Mouse (Mus musculus) liver, embryonic 15.5 days (tissue): Measurements from ENCODE around the gene Nrip2. TPM values are rescaled to one million over a fixed set of nuclear protein-coding genes. Genes with fewer than 3 reads are reported as not detected.

Experiments used
- ATAC-seq: fragments of 200-750 bp; cut with Nextera tagmentation; 2 replicates; pipeline ENCODE4 v1.8.0; 2017; ENCODE audit warnings: moderate number of reproducible peaks, mild to moderate bottlenecking, moderate library complexity; ENCODE audit not compliant: insufficient read depth
- H3K27ac ChIP-seq: fragments of 300-500 bp; sonication (generic); replicated peaks from 2 replicates; pipeline ENCODE4 v1.5.1; 2015; ENCODE audit warnings: mild to moderate bottlenecking, inconsistent platforms
- H3K27me3 ChIP-seq: fragments of 300-500 bp; sonication (generic); 2 replicates; pipeline ENCODE4 v1.6.1; 2015; ENCODE audit warnings: mild to moderate bottlenecking, inconsistent platforms
- H3K36me3 ChIP-seq: fragments of 300-500 bp; sonication (generic); replicated peaks from 2 replicates; pipeline ENCODE4 v1.6.1; 2015; ENCODE audit warnings: moderate library complexity, mild to moderate bottlenecking, inconsistent platforms
- H3K4me1 ChIP-seq: fragments of 300-500 bp; sonication (generic); replicated peaks from 2 replicates; pipeline ENCODE4 v1.6.1; 2015; ENCODE audit warnings: inconsistent platforms
- H3K4me2 ChIP-seq: fragments of 300-500 bp; sonication (generic); 2 replicates; pipeline ENCODE4 v1.6.1; 2015; ENCODE audit warnings: moderate library complexity, mild to moderate bottlenecking, inconsistent platforms
- H3K4me3 ChIP-seq: fragments of 300-500 bp; sonication (generic); replicated peaks from 2 replicates; pipeline ENCODE4 v1.5.1; 2015; ENCODE audit warnings: mild to moderate bottlenecking, inconsistent platforms
- H3K9ac ChIP-seq: fragments of 300-500 bp; sonication (generic); 2 replicates; pipeline ENCODE4 v1.6.1; 2015; ENCODE audit warnings: moderate library complexity, mild to moderate bottlenecking, inconsistent platforms
- H3K9me3 ChIP-seq: fragments of 300-500 bp; sonication (generic); replicated peaks from 2 replicates; pipeline ENCODE4 v1.6.1; 2016; ENCODE audit warnings: inconsistent platforms
- WGBS: fragments of 180-500 bp; shearing (Covaris S2); methylation state at CpG from one replicate; pipeline ENCODE4 v1.1.7; 2015; ENCODE audit warnings: mixed read lengths; ENCODE audit not compliant: insufficient replicate concordance; 5-methylcytosine and 5-hydroxymethylcytosine counted together
- polyA plus RNA-seq: library from polyadenylated mRNA; unstranded; fragments of >200 nt; fragmentation: Nextera tagmentation; extraction: Ambion mirVana; gene quantifications from 2 replicates; pipeline ENCODE4 v1.2.1, GENCODE M21; 2015

Nrip2 gene
- polyA plus RNA-seq, 1 experiment from 2014 or later = 2.1 TPM

DNA sequence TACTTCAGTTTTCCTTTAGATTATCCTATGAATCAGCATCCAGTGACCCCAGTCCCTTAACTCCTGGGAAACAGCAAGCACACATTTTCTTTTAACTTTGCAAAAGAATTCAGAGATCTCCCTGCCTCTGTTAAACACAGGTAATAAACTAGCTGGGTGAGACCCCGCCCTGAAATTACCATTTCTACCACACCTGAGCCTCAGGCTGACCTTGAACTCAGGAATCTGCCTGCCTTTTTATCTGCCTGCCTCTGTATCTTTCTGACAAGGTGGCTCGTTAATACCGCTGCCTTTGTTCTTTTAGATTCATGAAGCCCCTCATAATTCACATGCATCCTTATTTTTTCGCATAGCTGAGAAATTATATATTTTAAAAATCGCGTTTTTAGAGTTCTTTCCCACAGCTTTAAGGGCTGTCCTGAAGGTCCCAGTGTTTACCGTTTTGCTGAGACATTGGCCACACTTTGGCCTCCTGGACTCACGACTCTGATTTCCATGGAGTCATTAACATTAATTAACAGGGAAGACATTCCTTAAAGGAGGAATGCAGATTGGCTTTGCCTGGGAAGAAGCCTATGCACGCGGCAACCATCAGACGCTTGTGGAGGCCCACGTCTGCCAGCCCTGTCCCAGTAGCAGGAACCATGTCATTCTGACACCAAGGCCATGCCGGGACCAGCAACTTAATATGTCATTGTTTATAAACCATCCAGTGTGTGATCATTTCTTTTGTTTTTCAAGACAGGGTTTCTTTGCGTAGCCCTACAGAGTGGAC is 61.8 kb downstream of the Nrip2 start:
- H3K4me2 ChIP-seq = no peak overlapping the region
- no peak overlapping the region for H3K4me3 ChIP-seq
- ATAC-seq = no peak
- no peak overlapping the region for H3K27ac ChIP-seq
- no peaks in the 10 kb centered on the region for H3K27me3 ChIP-seq
- no peaks in the 10 kb centered on the region for H3K9me3 ChIP-seq
- H3K9ac ChIP-seq = no peak overlapping the region
- H3K36me3 ChIP-seq = no peaks in the 10 kb centered on the region
- 67% methylated on average over 14 of the region's 14 CpGs for WGBS
- H3K4me1 ChIP-seq = peaks cover 5% of the 10 kb centered on the region

DNA sequence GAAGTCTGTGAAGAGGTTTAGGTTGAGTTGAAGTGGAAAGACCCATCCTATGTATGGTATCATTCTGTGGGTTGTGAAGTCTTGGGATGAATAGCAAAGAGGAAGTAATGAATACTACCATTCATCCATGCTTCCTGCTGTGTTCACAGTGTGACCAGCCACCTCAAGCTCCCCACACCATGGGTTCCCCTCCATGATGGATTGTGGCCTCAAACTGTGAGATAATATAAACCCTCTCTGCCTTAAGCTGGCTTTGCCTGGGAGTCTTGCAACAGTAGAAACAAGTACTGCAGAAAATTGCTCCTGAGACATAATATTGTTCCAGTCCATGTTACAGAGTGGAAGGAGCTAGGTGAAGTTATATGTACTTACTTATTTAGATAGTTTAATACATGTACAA is 62.5 kb downstream of the Nrip2 start:
- H3K27me3 ChIP-seq = no peaks in the 10 kb centered on the region
- H3K9ac ChIP-seq = no peak overlapping the region
- peaks cover 12% of the 10 kb centered on the region for H3K4me1 ChIP-seq
- no peaks in the 10 kb centered on the region for H3K9me3 ChIP-seq
- H3K27ac ChIP-seq = no peak overlapping the region
- ATAC-seq = no peak
- H3K36me3 ChIP-seq = no peaks in the 10 kb centered on the region
- no peak overlapping the region for H3K4me2 ChIP-seq
- H3K4me3 ChIP-seq = no peak overlapping the region

DNA sequence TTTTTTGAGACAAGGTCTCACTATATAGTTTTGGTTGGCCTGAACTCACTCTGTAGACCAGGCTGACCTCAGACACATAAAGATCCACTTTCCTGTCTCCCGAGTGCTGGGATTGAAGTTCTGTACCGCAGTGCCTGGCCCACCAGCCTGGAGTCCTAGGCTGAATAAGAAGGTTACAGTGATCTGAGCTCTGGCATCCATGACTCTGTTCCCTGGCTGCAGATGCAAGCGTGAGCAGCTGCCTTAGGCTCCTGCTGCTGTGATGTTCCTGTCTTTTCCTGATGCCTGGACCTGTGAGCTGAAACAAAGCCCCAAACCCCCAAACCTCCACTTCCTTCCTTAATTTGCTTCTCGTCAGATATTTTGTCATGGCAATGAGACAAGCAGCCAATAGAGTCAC is 65.9 kb downstream of the Nrip2 start:
- Histone ChIP-seq H3K36me3 (no peaks in the 10 kb centered on the region), H3K4me1 (peaks cover 28% of the 10 kb centered on the region), H3K27me3 (no peaks in the 10 kb centered on the region), H3K9ac (no peak overlapping the region), H3K9me3 (no peaks in the 10 kb centered on the region), H3K4me2 (no peak overlapping the region), H3K4me3 (no peak overlapping the region), H3K27ac (no peak overlapping the region)
- no peak for ATAC-seq
- WGBS = 61% methylated on average over 4 of the region's 4 CpGs

Other genes with a start within 250 kb of the Nrip2 start
- gene Tead4, start 98.5 kb upstream of the Nrip2 start, polyA plus RNA-seq = 0.55 and 0.56 TPM in 2 replicates
- 1.5 and 1.7 TPM in 2 replicates for gene Tulp3, start 43.4 kb upstream of the Nrip2 start, polyA plus RNA-seq
- gene Rhno1, start 36.4 kb upstream of the Nrip2 start, polyA plus RNA-seq = 53.4 and 54.9 TPM in 2 replicates
- gene Foxm1, start 36.3 kb upstream of the Nrip2 start, polyA plus RNA-seq = 15.8 and 16.5 TPM in 2 replicates
- gene Tex52, start 23.8 kb upstream of the Nrip2 start, polyA plus RNA-seq = 0.06 TPM in 1 of 2 replicates, not detected in the other
- gene Gm44596, start 23.8 kb upstream of the Nrip2 start, polyA plus RNA-seq = not detected in 2 replicates
- gene Itfg2, start 25.6 kb downstream of the Nrip2 start, polyA plus RNA-seq = 12.1 and 13.9 TPM in 2 replicates
- gene Fkbp4, start 39.4 kb downstream of the Nrip2 start, polyA plus RNA-seq = 188 and 192 TPM in 2 replicates
- 339 and 487 TPM in 2 replicates for gene Pzp, start 127.4 kb downstream of the Nrip2 start, polyA plus RNA-seq
- gene A2ml1, start 182.3 kb downstream of the Nrip2 start, polyA plus RNA-seq = 20.5 and 25.0 TPM in 2 replicates
- 0.51 and 0.56 TPM in 2 replicates for gene Klrb1a, start 224.2 kb downstream of the Nrip2 start, polyA plus RNA-seq